10 mouse cellular contexts compared by ENCODE assay signal in genomic region chr1:135148476-135148875, GRCm38 (mm10). TPM values are rescaled to one million over a fixed set of nuclear protein-coding genes. Genes with fewer than 3 reads are reported as not detected.
A peak's percentile ranks its signal among the peaks of the same experiment; 100 is the strongest.
DNase-seq lines count a peak whose midpoint lies in the region; ATAC-seq and TF ChIP-seq lines count a peak whose summit lies in the region.
"Had no signal": no experiment of that assay in that cellular context is flagged by ENCODE, and none has a peak within 500 bp of the region (broad histone marks: within the 10 kb centered on the region; RNA-seq: fewer than 3 reads in every experiment).

No protein-coding gene starts in this region.

- H3K36me3 ChIP-seq in lung, postnatal 0 days (ENCODE audit: insufficient read depth, low read length): peaks cover 4% of the 10 kb centered on the region; the same call in 1 of the 2 replicates
- H3K36me3 ChIP-seq in forebrain, embryonic 12.5 days (replicated peaks): peaks cover 6% of the 10 kb centered on the region
- peaks cover 15% of the 10 kb centered on the region for H3K36me3 ChIP-seq in limb, embryonic 13.5 days
- H3K36me3 ChIP-seq in small intestine, adult 2 months (ENCODE audit: control insufficient read depth, insufficient read depth, low read length): peaks cover 7% of the 10 kb centered on the region

- H3K9ac ChIP-seq in lung, postnatal 0 days (replicated peaks; ENCODE audit: low read depth): no peak overlapping the region
- H3K9ac ChIP-seq in forebrain, embryonic 12.5 days: peak overlapping the region; percentile 92; the same call in 1 of the 2 replicates
- H3K9ac ChIP-seq in limb, embryonic 13.5 days: peak overlapping the region; percentile 97; the same call in 1 of the 2 replicates

- TF ChIP-seq POLR2A in small intestine, adult 2 months (IDR thresholded peaks at IDR 0.05; ENCODE audit: low read depth, low read length): no peak

- no peak for TF ChIP-seq CTCF in lung, postnatal 0 days (IDR thresholded peaks at IDR 0.05)
- TF ChIP-seq CTCF in small intestine, adult 2 months (IDR thresholded peaks at IDR 0.05; ENCODE audit: extremely low read depth, insufficient read length, insufficient replicate concordance, low read depth, low read length): no peak

- no peaks in the 10 kb centered on the region for H3K9me3 ChIP-seq in lung, postnatal 0 days (ENCODE audit: low read length)
- H3K9me3 ChIP-seq in forebrain, embryonic 12.5 days: no peaks in the 10 kb centered on the region
- no peaks in the 10 kb centered on the region for H3K9me3 ChIP-seq in limb, embryonic 13.5 days

- DNase-seq in lung, postnatal 0 days (ENCODE audit: low spot score): no peak
- DNase-seq in lung, postnatal 14 days: no peak
- no peak for DNase-seq in layer of hippocampus, postnatal 25 days (ENCODE audit: extremely low spot score in 1 of 2, low spot score in 1 of 2)
- DNase-seq in ovary, postnatal 36 days (ENCODE audit: low spot score): no peak
- DNase-seq in adipocyte (ENCODE audit: low spot score): no peak
- DNase-seq: right cerebral cortex, postnatal 25 days had no signal

- no peak for TF ChIP-seq EP300 in lung, postnatal 0 days (IDR thresholded peaks at IDR 0.05)

- 59% methylated on average over 4 of the region's 4 CpGs for WGBS in lung, postnatal 0 days
- WGBS in forebrain, embryonic 12.5 days: 83% methylated on average over 4 of the region's 4 CpGs
- 62% methylated on average over 4 of the region's 4 CpGs for WGBS in limb, embryonic 13.5 days
- 76% methylated on average over 4 of the region's 4 CpGs for WGBS in small intestine, adult 2 months

- H3K27ac ChIP-seq in lung, postnatal 0 days (ENCODE audit: low read length): no peak overlapping the region
- no peak overlapping the region for H3K27ac ChIP-seq in forebrain, embryonic 12.5 days
- peak overlapping the region; percentile 67; the same call in 1 of the 2 replicates for H3K27ac ChIP-seq in limb, embryonic 13.5 days
- H3K27ac ChIP-seq in small intestine, adult 2 months (ENCODE audit: insufficient read depth, low read depth, low read length): 0 out of 2 replicates have a peak overlapping the region, but pooled peaks have one; percentile 21

- H3K4me2 ChIP-seq in lung, postnatal 0 days (replicated peaks; ENCODE audit: low read depth, low read length): peak overlapping the region; percentile 75
- peak overlapping the region; percentile 76 for H3K4me2 ChIP-seq in forebrain, embryonic 12.5 days
- H3K4me2 ChIP-seq in limb, embryonic 13.5 days (replicated peaks): peak overlapping the region; percentile 91

- no peak for ATAC-seq in lung, postnatal 0 days
- ATAC-seq in forebrain, embryonic 12.5 days (ENCODE audit: low FRiP score): no peak
- ATAC-seq in limb, embryonic 13.5 days (ENCODE audit: low FRiP score, low read depth): no peak

- peaks cover 6% of the 10 kb centered on the region; the same call in 1 of the 2 replicates for H3K4me1 ChIP-seq in lung, postnatal 0 days (ENCODE audit: insufficient read depth, low read depth, low read length)
- H3K4me1 ChIP-seq in forebrain, embryonic 12.5 days: peaks cover 29% of the 10 kb centered on the region
- peaks cover 28% of the 10 kb centered on the region for H3K4me1 ChIP-seq in limb, embryonic 13.5 days
- peaks cover 20% of the 10 kb centered on the region; the same call in 1 of the 2 replicates for H3K4me1 ChIP-seq in small intestine, adult 2 months (ENCODE audit: control insufficient read depth, insufficient read depth, insufficient read length, low read length)

- H3K27me3 ChIP-seq in lung, postnatal 0 days (replicated peaks; ENCODE audit: insufficient read depth, low read length): no peaks in the 10 kb centered on the region
- H3K27me3 ChIP-seq in forebrain, embryonic 12.5 days: peaks cover 10% of the 10 kb centered on the region
- H3K27me3 ChIP-seq in limb, embryonic 13.5 days: 0 out of 2 replicates have a peak, but pooled peaks cover 3% of the 10 kb centered on the region
- H3K27me3 ChIP-seq in small intestine, adult 2 months (ENCODE audit: control insufficient read depth, insufficient read depth, low read length): no peaks in the 10 kb centered on the region

- no peak overlapping the region for H3K4me3 ChIP-seq in lung, postnatal 0 days (ENCODE audit: low read depth, low read length)
- peak overlapping the region; percentile 95 for H3K4me3 ChIP-seq in forebrain, embryonic 12.5 days (replicated peaks)
- peak overlapping the region; percentile 98 for H3K4me3 ChIP-seq in limb, embryonic 13.5 days
- H3K4me3 ChIP-seq in small intestine, adult 2 months (ENCODE audit: low read depth, low read length): peak overlapping the region; percentile 72

RNA-seq across cellular contexts. Expression of gene Arl8a, which starts 1.9 kb away (rescaled TPM):
- polyA plus RNA-seq in lung, postnatal 0 days (2015; fragmentation: Nextera tagmentation; extraction: Ambion mirVana): 51.8 and 56.3 TPM in 2 replicates
- 113 and 119 TPM in 2 replicates for polyA plus RNA-seq in forebrain, embryonic 12.5 days (2016; fragmentation: Nextera tagmentation; extraction: Ambion mirVana)
- 61.8 and 67.1 TPM in 2 replicates for polyA plus RNA-seq in limb, embryonic 13.5 days (2015; fragmentation: Nextera tagmentation; extraction: Ambion mirVana)
- polyA plus RNA-seq in small intestine, adult 2 months (2012; rRNA removed): 31.0 and 82.9 TPM in 2 replicates
- 100 to 1,000 TPM; 259 to 264 TPM for total RNA-seq in layer of hippocampus, postnatal 25 days (2021)

RNA-seq across cellular contexts. Expression of gene Ptpn7, which starts 16.0 kb away (rescaled TPM):
- 2.9 and 3.0 TPM in 2 replicates for polyA plus RNA-seq in lung, postnatal 0 days (2015; fragmentation: Nextera tagmentation; extraction: Ambion mirVana)
- 0.78 and 1.0 TPM in 2 replicates for polyA plus RNA-seq in forebrain, embryonic 12.5 days (2016; fragmentation: Nextera tagmentation; extraction: Ambion mirVana)
- polyA plus RNA-seq in limb, embryonic 13.5 days (2015; fragmentation: Nextera tagmentation; extraction: Ambion mirVana): 2.3 TPM in 2 replicates
- 3.9 and 5.4 TPM in 2 replicates for polyA plus RNA-seq in small intestine, adult 2 months (2012; rRNA removed)
- under 1 TPM in 1 of 2 experiments, not detected in 1; 0.12 TPM for total RNA-seq in layer of hippocampus, postnatal 25 days (2021)

RNA-seq across cellular contexts. Expression of gene Gpr37l1, which starts 19.0 kb away (rescaled TPM):
- polyA plus RNA-seq in lung, postnatal 0 days (2015; fragmentation: Nextera tagmentation; extraction: Ambion mirVana): 0.06 and 0.19 TPM in 2 replicates
- not detected in 2 replicates for polyA plus RNA-seq in forebrain, embryonic 12.5 days (2016; fragmentation: Nextera tagmentation; extraction: Ambion mirVana)
- 0.06 TPM in 1 of 2 replicates, not detected in the other for polyA plus RNA-seq in limb, embryonic 13.5 days (2015; fragmentation: Nextera tagmentation; extraction: Ambion mirVana)
- polyA plus RNA-seq in small intestine, adult 2 months (2012; rRNA removed): 1.9 and 2.2 TPM in 2 replicates
- 100 to 1,000 TPM; 226 to 229 TPM for total RNA-seq in layer of hippocampus, postnatal 25 days (2021)
- total RNA-seq: hematopoietic stem cell, adult 5-6 weeks had no signal

RNA-seq across cellular contexts. Expression of gene Lgr6, which starts 43.4 kb away (rescaled TPM):
- 2.9 and 3.9 TPM in 2 replicates for polyA plus RNA-seq in lung, postnatal 0 days (2015; fragmentation: Nextera tagmentation; extraction: Ambion mirVana)
- polyA plus RNA-seq in forebrain, embryonic 12.5 days (2016; fragmentation: Nextera tagmentation; extraction: Ambion mirVana): 0.36 and 0.42 TPM in 2 replicates
- 2.7 and 2.8 TPM in 2 replicates for polyA plus RNA-seq in limb, embryonic 13.5 days (2015; fragmentation: Nextera tagmentation; extraction: Ambion mirVana)
- polyA plus RNA-seq in small intestine, adult 2 months (2012; rRNA removed): 0.06 and 0.17 TPM in 2 replicates
- total RNA-seq in layer of hippocampus, postnatal 25 days (2021): 1 to 10 TPM; 1.6 to 2.4 TPM
- total RNA-seq: hematopoietic stem cell, adult 5-6 weeks had no signal

Comparison
In these comparisons a context has a peak if more than half of its experiments do, and no peak if none do; other contexts are left out.
1. H3K27ac ChIP-seq: peak in limb, embryonic 13.5 days (single experiment) and small intestine, adult 2 months (single experiment); none in lung, postnatal 0 days (single experiment) and forebrain, embryonic 12.5 days (single experiment).
2. Peak in every context shown above with its lines, with median percentiles within 50 percentile points of each other: H3K4me2 ChIP-seq.